Mouse (Mus musculus) cerebellum, adult 18-20 months (tissue): ENCODE data around the gene Cnn2.
A peak's percentile ranks its signal among the peaks of the same experiment; 100 is the strongest.

Source experiments
- DNase-seq, 2 experiments: peaks; one replicate each; pipeline ENCODE4 v3.0.0; 2021

Cnn2 gene

DNA sequence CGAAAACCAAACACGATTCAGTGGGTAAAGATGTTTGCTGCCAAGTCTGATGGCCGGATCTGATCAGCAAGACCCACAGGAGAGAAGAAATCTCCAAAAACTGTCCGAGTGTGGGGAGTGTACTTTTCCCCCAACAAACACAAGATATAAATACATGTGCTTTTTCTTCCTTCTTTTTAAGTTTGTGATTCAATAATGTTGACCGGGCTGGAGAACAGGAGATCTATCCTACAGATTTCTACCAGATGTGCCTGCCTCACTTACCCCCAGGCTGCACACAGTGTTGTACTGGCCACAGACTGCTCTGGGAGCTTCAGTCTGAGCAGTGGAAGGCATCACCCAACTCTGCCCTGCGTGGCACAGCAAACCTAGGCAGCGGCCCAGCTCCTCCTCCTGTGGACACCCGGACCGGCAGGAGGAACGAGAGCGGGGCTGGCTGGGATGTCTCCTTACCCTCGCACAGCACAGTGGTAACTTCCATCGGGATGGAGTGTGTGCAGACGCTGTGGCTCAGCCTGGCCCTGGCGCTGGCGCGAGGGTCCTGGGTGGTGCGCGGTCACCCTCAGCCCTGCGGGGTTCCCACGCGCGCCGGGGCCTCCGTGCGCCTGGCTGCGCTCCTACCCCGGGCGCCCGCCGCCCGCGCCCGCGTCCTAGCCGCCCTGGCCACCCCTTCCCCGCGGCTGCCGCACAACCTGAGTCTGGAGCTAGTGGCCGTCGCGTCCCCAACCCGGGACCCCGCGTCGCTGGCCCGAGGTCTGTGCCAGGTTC lies 17.8 kb upstream of the Cnn2 start, which contains the start of gene Grin3b:
TSS of gene Grin3b (plus strand) at position 301 of the 768 bp plus-strand sequence.
- DNase-seq = peak; percentile 41 to 53

DNA sequence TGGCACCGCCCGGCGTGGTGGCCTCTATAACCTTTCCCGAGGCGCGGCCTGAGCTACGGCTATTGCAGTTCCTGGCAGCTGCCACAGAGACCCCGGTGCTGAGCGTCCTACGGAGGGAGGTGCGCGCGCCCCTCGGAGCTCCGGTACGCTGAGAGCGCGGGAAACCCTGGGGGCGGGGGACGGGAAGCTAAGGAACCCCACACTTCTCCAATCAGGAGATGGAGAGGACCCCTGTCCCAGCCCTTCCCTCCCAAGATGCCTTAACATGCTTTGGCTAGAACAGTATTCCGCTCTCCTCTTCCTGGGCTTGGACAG lies 17.2 kb upstream of the Cnn2 start:
- no peak for DNase-seq

DNA sequence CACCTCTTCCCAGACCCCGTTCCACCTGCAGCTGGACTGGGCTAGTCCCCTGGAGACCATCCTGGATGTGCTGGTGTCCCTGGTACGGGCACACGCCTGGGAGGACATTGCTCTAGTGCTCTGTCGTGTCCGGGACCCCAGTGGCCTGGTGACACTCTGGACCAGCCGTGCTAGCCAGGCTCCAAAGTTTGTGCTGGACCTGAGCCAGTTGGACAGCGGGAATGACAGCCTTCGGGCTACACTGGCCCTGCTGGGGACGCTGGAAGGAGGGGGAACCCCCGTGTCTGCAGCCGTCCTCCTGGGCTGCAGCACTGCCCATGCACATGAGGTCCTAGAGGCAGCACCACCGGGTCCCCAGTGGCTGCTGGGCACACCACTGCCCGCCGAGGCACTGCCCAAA lies 15.6 kb upstream of the Cnn2 start:
- DNase-seq = no peak

DNA sequence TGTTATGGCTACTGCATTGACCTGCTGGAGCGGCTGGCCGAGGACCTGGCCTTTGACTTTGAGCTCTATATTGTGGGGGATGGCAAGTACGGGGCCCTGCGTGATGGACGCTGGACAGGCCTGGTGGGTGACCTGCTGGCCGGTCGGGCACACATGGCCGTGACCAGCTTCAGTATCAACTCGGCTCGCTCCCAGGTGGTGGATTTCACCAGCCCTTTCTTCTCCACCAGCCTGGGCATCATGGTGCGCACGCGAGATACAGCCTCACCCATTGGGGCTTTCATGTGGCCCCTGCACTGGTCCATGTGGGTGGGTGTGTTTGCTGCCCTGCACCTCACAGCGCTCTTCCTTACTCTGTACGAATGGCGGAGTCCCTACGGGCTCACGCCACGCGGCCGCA lies 14.3 kb upstream of the Cnn2 start:
- DNase-seq = no peak

DNA sequence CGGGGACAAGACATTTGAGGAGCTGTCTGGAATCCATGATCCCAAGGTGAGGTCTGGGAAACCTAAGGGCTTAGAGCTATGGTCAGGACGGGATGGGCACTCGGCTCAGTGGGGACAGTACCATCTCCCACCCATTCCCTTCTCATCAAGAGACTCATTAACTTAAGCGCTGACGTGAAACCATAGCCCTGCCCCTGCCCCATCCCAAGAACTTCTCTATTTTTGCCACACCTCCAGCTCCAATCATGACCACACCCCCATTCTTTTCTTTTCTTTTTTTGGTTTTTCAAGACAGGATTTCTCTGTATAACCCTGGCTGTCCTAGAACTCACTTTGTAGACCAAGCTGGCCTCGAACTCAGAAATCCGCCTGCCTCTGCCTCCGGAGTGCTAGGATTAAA lies 13.7 kb upstream of the Cnn2 start:
- no peak for DNase-seq

DNA sequence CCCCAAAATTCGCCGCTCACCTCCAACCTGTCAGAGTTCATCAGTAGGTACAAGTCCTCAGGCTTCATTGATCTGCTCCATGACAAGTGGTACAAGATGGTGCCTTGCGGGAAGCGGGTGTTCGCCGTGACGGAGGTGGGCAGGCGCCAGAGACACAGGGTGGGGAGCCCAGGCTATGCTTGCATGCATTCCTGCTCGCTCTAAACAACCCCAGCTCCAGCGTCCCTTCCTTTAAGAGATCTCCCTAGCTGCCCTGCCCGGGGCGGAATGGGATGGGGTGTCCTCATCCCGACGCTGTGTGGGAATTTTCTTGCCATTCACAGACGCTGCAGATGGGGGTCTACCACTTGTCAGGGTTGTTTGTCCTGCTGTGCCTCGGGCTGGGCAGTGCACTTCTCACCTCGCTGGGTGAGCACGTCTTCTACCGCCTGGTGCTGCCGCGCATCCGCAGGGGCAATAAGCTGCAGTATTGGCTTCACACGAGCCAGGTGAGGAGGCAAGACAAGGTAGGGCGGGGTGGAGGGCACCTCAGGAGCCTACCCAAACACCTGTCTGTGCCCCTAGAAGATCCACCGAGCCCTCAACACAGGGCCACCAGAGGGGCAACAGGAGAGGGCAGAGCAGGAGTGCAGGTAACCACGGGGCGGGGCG lies 12.2 kb upstream of the Cnn2 start:
- no peak for DNase-seq

DNA sequence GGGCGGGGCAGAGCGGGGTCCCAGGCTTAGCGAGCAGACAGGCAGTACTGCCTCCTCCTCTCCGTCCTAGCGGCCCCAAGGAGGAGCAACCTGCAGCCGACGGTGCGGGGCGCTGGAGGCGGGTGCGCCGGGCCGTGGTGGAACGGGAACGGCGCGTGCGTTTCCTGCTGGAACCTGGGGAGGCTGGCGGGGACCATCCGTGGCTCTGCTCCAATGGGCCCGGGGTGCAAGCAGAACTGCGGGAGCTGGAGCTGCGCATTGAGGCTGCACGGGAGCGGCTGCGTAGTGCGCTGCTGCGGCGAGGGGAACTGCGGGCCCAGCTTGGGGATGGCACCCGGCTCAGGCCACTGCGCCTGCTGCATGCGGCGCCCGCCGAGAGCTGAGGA lies 11.7 kb upstream of the Cnn2 start:
- DNase-seq = no peak

DNA sequence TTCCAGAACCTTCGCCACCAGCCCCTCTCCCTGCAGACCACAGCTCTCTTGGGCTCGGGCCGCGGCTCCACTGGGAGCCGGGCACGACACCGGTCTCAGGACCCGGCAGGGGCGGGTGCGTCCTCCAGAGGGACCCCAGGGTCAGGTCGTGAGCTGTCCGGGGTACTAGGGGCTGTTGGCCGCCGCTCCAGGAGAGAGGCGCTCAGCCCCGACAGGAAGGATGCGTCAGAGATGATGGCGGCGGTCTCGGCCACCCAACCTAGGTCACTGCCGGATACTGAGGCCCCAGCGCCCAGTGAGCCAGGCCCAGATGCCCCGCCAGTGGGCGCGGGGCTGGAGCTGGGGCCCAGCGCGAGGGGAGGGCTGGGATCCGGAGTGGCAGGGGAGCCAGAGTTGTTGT lies 11.1 kb upstream of the Cnn2 start:
- DNase-seq = no peak

DNA sequence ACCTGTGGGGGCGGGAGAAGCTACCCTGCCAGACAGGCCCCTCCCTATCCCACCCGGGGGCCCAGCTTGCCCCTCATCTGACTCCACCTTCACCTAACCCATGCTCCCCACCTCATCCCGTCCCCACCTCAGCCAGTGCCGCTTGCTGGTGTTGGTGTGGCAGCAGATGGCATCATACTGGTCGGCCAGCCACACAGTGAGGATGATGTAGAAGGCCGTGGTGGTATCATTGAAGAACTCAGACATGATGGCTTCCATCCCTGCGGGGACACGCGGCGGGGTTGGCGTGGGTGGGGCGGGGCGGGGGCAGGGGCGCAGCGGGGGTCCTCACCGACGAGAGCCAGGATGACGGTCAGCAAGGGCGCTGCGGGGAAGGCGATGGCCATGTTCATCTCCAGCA lies 10.3 kb upstream of the Cnn2 start:
- DNase-seq = no peak

DNA sequence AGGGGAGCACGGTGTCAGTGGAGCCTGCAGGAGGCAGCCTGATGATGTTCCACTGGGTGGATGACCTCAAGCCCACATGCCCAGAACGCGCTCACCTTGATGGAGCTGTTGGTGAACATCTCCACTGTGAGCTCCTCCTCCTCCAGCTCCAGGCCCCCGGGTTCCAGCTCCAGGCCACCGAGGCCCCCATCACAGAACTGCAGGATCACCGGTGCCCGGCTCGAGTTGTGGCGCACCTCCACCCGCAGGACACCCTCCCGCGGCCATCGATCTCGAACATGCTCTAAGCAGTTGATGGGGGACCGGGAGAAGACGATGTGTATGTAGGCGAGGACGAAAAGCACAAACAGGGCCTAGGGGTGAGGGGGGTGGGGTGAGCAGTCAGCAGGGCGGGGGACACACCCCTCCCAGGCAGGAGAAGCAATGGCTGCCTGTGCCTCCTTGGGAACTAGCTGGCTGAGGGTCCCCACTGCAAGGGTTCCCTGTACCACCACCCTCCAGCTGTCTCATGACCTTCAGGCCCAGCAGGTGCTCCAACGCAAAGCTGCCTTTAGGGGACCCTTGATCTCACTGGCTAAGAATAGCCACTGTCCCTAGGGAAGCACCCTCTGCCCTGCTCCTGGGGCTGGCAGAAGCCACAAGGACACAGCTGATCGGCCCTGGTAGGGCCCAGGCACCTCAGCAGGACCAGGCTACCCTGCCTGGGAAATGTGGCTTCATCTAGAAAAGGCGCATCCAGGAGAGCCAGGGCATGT lies 8.8 kb upstream of the Cnn2 start:
- no peak for DNase-seq

DNA sequence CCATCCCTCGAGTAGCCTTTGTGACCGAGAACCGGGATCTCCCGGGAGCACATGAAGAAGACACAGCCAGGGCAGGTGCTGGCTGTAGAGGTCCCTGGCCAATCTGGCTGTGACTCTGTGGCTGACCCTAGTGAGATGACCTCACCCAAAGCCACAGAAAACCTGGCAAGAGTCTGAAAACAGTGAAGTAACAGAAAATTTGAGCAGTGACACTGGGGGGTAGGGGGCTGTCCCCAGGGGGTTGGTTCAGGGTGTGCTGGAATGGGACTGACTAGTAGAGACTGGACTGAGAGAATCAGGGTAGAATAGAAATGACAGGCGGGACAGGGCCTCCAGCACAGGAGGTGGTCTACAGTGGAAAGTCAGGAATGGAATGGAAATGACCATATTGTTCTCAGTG lies 5.2 kb upstream of the Cnn2 start:
- no peak for DNase-seq

DNA sequence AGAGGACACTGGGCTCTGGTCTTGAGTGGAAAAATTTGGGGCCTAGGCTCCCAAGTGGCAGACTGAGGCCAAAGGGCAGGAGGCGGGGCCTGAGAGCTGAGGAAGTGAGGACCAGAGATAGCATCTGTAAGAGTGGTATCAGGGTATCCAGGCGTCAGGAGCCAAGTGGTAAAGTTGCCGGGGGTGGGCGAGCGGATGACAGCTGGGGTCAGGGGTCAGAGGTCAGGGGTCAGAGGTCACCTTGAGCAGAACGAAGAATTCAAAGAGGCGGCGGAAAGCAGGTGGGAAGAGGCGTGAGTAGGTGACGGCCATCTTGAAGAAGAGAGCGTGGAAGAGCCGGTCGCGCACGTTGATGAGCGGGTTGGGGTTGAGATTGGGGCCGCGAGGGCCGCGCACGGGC lies 4.7 kb upstream of the Cnn2 start:
- DNase-seq = peak; percentile 65 to 78

DNA sequence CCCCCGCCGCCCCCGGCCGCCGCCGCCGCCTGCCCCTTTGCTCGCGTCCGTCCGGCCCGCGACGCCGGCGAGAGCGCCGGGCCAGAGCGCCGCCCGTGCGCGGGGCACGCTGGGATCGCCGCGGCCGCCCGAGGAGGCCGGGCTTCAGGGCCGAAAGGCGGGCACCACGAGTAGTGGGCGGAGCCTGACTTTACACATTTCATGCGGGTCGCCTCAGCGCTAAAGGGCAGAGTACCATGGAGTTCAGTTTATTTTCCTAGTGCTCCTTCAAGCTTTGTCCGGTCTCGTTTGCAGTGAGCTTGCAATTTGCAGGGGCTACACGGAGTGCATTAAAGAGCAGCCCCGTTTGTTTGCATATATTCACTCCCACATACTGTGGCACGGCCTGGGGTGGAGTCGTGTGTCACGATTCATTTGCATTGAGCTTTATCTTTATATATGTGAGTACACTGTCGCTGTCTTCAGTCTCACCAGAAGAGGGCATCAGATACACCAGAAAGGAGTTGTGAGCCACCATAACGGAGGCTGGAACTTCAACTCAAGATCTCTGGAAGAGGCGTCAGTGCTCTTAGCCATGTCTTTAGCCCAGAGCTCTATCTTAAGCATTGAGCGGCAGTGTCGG lies 4.1 kb upstream of the Cnn2 start, which contains the start of gene Tmem259:
TSS of gene Tmem259 (minus strand) at position 136 of the 622 bp plus-strand sequence.
- peak; percentile 84 to 92 for DNase-seq

DNA sequence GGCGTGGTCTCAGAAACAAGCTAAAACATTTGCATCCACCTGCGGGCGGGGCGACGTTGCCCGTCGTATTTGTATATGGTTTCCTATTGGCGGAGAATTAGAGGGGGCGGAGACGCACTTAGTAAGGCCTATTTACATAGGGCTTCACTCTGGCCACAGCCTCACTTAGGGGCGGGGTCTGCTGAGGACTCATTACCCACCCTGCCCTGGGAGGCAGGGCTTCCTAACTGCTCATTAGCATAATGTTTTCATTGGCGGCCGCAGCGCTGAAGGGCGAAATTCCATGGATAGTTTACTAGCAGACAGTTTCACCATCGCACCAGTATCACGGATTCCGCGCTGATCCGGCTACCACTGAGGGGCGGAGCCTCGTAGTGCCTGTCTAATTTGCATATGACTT lies 3.5 kb upstream of the Cnn2 start:
- DNase-seq = peak; percentile 93 to 99

DNA sequence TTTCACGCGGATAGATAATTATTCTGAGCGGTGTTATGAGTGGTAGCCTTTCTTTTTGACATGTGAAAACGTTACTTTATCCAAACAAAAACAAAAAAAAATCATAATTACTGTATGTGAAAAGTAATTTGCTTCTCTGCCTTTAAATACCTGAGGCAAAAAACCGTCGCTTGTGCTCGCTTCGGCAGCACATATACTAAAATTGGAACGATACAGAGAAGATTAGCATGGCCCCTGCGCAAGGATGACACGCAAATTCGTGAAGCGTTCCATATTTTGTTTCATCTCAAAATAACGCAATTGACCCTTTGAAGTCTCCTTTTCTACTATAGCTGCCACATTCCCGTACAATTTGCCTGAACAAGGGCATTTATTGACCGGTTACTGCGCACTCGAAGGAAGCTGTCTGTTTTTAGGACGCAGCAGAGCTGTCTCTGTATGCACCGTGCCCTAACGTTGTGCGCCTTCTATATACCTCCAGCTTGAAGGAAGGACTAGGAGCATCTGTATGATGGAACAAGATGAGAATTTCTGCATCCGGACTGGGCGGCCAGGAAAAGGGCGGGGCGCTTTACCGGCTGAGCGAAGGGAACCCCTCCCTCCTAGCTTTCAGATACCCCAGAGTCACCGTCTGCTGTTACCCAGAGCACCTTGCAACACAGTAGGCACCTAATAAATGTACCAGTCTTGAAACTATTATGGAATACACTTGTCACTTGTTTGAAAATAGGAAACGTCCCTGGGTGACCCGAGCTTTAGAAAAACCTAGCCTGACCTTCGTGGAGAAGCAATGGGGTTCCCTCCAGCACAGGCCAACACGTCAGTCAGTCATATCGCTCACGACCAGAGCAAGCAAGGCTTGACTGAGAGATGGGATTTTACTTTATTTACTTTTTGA lies 2.8 kb upstream of the Cnn2 start:
- DNase-seq = peak; percentile 80

DNA sequence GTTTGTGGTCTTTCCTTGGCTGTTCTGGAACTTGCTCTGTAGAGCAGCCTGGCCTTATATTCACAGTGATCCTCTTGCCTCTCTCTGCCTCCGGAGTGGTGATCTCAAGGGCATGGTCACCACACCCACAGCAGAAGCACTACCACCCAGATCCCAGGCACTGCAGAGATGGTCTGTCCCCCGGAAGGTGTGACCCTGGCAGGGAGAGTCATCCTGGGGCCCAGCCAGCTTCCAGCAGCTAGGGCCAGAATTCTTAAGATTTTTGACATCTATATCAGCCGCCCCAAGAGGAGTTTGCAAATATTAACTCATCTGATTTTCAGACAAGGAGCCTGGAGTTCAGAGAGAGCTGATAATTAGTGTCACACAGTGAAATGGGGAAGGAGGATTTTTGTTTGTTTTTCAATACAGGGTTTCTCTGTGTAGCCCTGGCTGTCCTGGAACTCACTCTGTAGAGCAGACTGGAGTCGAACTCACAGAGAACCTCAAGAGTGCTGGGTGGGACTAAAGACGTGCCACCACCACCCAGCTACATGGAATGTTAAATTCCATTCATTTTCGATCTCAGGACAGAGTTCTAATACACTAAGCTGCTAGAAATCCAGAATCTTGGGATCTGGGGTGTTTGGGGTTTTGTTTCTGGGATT lies 2.0 kb upstream of the Cnn2 start:
- peak; percentile 43 to 58 for DNase-seq

DNA sequence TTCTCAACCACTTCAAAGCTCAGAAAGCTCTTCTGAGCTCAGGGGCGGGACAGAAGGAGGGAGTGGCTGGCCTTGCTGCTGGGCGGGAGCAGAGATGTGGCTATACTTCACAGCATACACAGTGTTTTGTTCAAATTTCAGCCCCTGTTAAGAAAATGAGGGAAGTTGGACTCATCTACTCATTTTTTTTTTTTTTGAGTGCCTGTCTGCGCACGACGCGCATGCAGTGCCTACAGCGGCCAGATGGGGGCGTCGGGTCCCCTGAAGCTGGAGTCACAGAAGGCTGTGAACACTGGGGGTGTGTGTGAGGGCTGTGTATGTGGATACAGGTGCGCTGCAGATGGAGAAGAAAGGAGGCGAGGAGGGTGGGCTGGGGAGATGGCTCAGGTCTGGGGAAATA lies 1.4 kb upstream of the Cnn2 start:
- DNase-seq = peak; percentile 87 to 92

DNA sequence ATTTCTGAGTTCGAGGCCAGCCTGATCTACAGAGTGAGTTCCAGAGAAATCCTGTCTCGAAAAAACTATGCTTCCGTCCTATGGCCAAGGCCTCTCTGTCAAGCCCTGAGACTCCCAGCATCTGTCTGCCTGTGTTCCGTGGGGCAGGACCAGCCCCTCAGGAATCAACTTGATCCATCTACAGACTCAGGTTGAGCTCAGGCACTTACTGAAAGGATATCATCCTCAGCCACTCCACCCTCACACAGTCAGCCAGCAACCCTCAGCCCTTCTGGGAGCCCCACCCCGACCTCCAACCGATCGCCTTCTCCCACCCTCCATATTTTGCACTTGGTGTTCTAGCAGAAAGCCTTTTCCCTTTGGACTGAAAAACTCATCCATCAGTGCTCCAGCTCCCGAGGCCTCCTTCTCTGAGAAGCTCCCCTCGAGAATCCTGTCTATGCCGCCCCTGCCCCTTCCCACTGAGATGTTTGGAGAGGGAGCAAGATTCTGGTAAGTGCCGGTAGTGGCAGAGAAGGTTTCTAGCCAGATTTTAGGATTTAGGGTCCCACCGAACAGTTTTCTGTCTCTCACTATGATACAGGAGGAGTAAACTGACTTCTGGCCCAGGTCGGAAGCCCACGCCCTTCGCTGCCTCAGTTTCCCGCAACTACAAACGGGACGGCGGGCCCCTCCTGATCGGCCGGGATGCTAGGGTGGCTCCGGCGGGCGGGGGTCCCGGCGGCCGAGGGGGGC lies 446 bp upstream of the Cnn2 start:
- no peak for DNase-seq

DNA sequence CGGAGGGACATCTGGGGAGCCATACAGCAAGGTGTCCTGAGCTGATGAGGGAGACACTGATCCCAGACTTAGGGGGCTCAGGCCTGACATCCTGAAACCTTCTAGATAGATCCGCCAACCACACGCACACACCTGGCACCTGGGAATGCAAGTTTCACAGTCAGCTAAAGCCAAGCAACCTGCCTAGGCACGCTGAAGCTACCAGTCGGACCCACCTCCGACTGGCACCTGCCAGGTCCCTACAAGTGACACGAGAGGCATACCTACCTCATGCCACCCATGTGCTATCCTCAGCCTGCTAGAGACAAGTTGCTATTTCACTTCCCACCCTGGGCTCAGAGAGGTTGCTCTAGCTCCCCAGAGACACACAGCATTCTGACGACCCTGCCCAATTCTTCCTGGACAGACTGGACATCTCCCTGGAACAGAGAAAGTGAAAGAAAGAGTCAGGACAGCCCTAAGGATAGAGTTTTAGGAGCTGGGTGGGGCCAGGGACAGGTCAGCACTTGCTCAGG lies 945 bp downstream of the Cnn2 start:
- no peak for DNase-seq

DNA sequence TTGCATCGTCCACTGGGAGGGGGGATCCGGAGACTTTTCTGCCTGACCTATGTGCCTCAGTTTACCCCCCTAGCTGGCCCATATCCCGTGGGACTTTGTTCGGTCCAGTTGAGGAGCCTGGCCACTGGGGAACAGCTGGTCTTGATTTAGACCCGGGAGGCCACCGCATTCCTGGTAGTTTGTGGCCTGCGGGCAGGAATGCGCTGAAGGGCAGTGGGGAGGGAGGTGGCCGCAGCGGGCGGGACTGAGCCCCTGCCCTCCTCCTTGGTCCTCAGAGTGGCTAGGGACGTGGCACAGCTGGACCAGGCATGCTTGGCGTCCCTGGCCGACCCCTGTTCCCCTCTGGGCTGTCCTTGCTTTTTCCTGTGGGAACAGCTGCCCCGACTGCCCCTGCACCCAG lies 1.5 kb downstream of the Cnn2 start:
- no peak for DNase-seq

DNA sequence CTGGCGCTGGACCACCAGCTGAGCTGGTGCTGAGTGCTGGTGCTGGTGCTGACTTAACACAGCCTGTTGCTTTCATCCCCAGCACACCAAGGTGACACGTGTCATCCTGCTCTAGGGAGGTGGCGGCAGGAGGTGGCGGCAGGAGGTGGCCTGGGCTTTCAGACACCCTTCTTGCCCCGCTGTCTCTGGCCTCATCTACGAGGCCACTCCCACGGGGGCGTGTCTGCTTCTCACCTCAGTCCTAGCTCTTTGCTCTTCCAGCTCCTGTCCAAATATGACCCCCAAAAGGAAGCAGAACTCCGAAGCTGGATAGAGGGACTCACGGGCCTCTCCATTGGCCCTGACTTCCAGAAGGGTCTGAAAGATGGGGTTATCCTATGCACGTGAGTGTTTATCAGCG lies 2.7 kb downstream of the Cnn2 start:
- no peak for DNase-seq
